Mouse (Mus musculus) brain, embryonic 14.5 days (tissue): ENCODE measurements at regions not wholly inside any gene's neighbourhood (a gene's known extent, or its start where the extent isn't known, plus 50 kb on each side); places are given as distances from the start of the nearest gene placed in this dataset.

Source experiments
- CTCF ChIP-seq: fragments of 200-500 bp; IDR thresholded peaks from 2 replicates; pipeline ENCODE4 v1.5.1; 2012; ENCODE audit warnings: inconsistent platforms, mild to moderate bottlenecking, moderate library complexity, borderline replicate concordance; ENCODE audit not compliant: insufficient read depth, insufficient read length; ENCODE audit errors: extremely low read depth
- POLR2A ChIP-seq: fragments of 200-500 bp; IDR thresholded peaks from 2 replicates; pipeline ENCODE4 v1.6.1; 2012; ENCODE audit warnings: mild to moderate bottlenecking, inconsistent platforms, borderline replicate concordance; ENCODE audit not compliant: poor library complexity, insufficient read depth, insufficient read length, severe bottlenecking; ENCODE audit errors: extremely low read depth

GRCm38 (mm10) chr3:131772593-131772992 lies 208.0 kb downstream of the Papss1 start:
- TF ChIP-seq POLR2A (no peak), CTCF (no peak)
